Mouse (Mus musculus) bone marrow, adult 2 months (tissue): ENCODE measurements at regions not wholly inside any gene's neighbourhood (a gene's known extent, or its start where the extent isn't known, plus 50 kb on each side); places are given as distances from the start of the nearest gene placed in this dataset.
"Not testable (repeated sequence)": the region's sequence is repeated elsewhere in the genome, so short reads cannot be mapped to it uniquely, and the experiment has no call there.

Experiments
- H3K27ac ChIP-seq: fragments of 200-500 bp; 2 replicates; pipeline ENCODE4 v1.5.1; 2012; ENCODE audit warnings: low read depth, mild to moderate bottlenecking, control low read depth, inconsistent platforms, low read length; ENCODE audit not compliant: control insufficient read depth, poor library complexity, insufficient read depth
- H3K4me1 ChIP-seq: fragments of 200-500 bp; 2 replicates; pipeline ENCODE4 v1.6.1; 2011; ENCODE audit warnings: low read length; ENCODE audit not compliant: control insufficient read depth, insufficient read depth
- H3K4me3 ChIP-seq: fragments of 200-500 bp; replicated peaks from 2 replicates; pipeline ENCODE3; 2011; ENCODE audit warnings: mild to moderate bottlenecking, low read depth, low read length, control low read depth; ENCODE audit not compliant: control insufficient read depth
- CTCF ChIP-seq: fragments of 200-500 bp; IDR thresholded peaks from 2 replicates; pipeline ENCODE4 v1.5.1; 2011; ENCODE audit warnings: low read length, control low read depth; ENCODE audit not compliant: control insufficient read depth, insufficient read depth
- POLR2A ChIP-seq: fragments of 200-500 bp; IDR thresholded peaks from 2 replicates; pipeline ENCODE4 v1.6.1; 2011; ENCODE audit warnings: low read depth, mild to moderate bottlenecking, control low read depth, low read length, borderline replicate concordance; ENCODE audit not compliant: control insufficient read depth
- WGBS: fragments of 180-500 bp; shearing (Covaris S2); methylation state at CpG from one replicate; pipeline ENCODE4 v1.1.7; 2018; 5-methylcytosine and 5-hydroxymethylcytosine counted together

GRCm38 (mm10) chr4:124368831-124369230, 241.8 kb downstream of the 3100002H09Rik start:
- WGBS, result 62% methylated on average over 3 of the region's 3 CpGs

GRCm38 (mm10) chr4:124368085-124368484, 242.5 kb downstream of the 3100002H09Rik start:
- TF ChIP-seq POLR2A (no peak), CTCF (no peak)
- 80% methylated on average over 10 of the region's 10 CpGs for WGBS
- H3K4me3 ChIP-seq, result no peak overlapping the region
- no peaks in the 10 kb centered on the region for H3K4me1 ChIP-seq
- H3K27ac ChIP-seq, result no peak overlapping the region

More at GRCm38 (mm10) chr4:124368831-124369230, 241.8 kb downstream of the 3100002H09Rik start:
- H3K4me1 ChIP-seq, result no peaks in the 10 kb centered on the region
- TF ChIP-seq POLR2A, result no peak
- no peak for TF ChIP-seq CTCF
- no peak overlapping the region for H3K4me3 ChIP-seq
- H3K27ac ChIP-seq, result no peak overlapping the region

GRCm38 (mm10) chr4:124360578-124360908, 250.1 kb downstream of the 3100002H09Rik start:
- no peaks in the 10 kb centered on the region for H3K4me1 ChIP-seq
- no peak overlapping the region for H3K27ac ChIP-seq
- WGBS, result 57% methylated on average over 6 of the region's 6 CpGs
- H3K4me3 ChIP-seq, result no peak overlapping the region
- TF ChIP-seq POLR2A (no peak), CTCF (no peak)

GRCm38 (mm10) chr4:124359707-124360577, 250.7 kb downstream of the 3100002H09Rik start:
- TF ChIP-seq POLR2A, result no peak
- no peak for TF ChIP-seq CTCF
- Histone ChIP-seq H3K4me1 (no peaks in the 10 kb centered on the region), H3K4me3 (no peak overlapping the region), H3K27ac (no peak overlapping the region)
- 31% methylated on average over 13 of the region's 13 CpGs for WGBS

GRCm38 (mm10) chr4:124358456-124358855, 252.1 kb downstream of the 3100002H09Rik start:
- 15% methylated on average over 5 of the region's 8 CpGs for WGBS
- not testable (repeated sequence) for H3K4me1 ChIP-seq, H3K27ac ChIP-seq, H3K4me3 ChIP-seq

- Histone ChIP-seq H3K27ac (no peak overlapping the region), H3K4me3 (no peak overlapping the region), H3K4me1 (no peaks in the 10 kb centered on the region)
- WGBS, result 63% methylated on average over 3 of the region's 3 CpGs
- no peak for TF ChIP-seq CTCF
- TF ChIP-seq POLR2A, result no peak
These were observed 260.2 kb downstream of the 3100002H09Rik start for GRCm38 (mm10) chr4:124350361-124350760.

- 69% methylated on average over 15 of the region's 15 CpGs for WGBS
- TF ChIP-seq CTCF, result no peak
- no peak for TF ChIP-seq POLR2A
- Histone ChIP-seq H3K4me3 (no peak overlapping the region), H3K4me1 (no peaks in the 10 kb centered on the region), H3K27ac (no peak overlapping the region)
These were observed 260.9 kb downstream of the 3100002H09Rik start for GRCm38 (mm10) chr4:124349610-124350295.

- WGBS, result 41% methylated on average over 3 of the region's 3 CpGs
- no peak for TF ChIP-seq CTCF
- no peak for TF ChIP-seq POLR2A
- Histone ChIP-seq H3K4me1 (no peaks in the 10 kb centered on the region), H3K4me3 (no peak overlapping the region), H3K27ac (no peak overlapping the region)
These were observed 261.5 kb downstream of the 3100002H09Rik start for GRCm38 (mm10) chr4:124349055-124349454.
